Mouse (Mus musculus) midbrain, postnatal 0 days (tissue): Measurements from ENCODE around the gene Zfp692. TPM values are rescaled to one million over a fixed set of nuclear protein-coding genes. Genes with fewer than 3 reads are reported as not detected.
"Not testable (repeated sequence)": the region's sequence is repeated elsewhere in the genome, so short reads cannot be mapped to it uniquely, and the experiment has no call there.

Experiments used
- ATAC-seq: fragments of 200-750 bp; cut with Nextera tagmentation; 2 replicates; pipeline ENCODE4 v1.8.0; 2017; ENCODE audit warnings: moderate number of reproducible peaks, mild to moderate bottlenecking, moderate TSS enrichment, moderate library complexity; ENCODE audit not compliant: low FRiP score
- DNase-seq: peaks from one replicate; pipeline ENCODE4 v3.0.0-alpha.2; 2015; ENCODE audit warnings: low spot score
- H3K27ac ChIP-seq: fragments of 300-500 bp; sonication (generic); 2 replicates; pipeline ENCODE4 v1.5.1; 2014; ENCODE audit warnings: low read depth, mild to moderate bottlenecking, low read length, mixed read lengths
- H3K27me3 ChIP-seq: fragments of 300-500 bp; sonication (generic); 2 replicates; pipeline ENCODE4 v1.6.1; 2014; ENCODE audit warnings: low read length, control low read depth, mixed read lengths; ENCODE audit not compliant: insufficient read depth
- H3K36me3 ChIP-seq: fragments of 300-500 bp; sonication (generic); 2 replicates; pipeline ENCODE4 v1.6.1; 2014; ENCODE audit warnings: low read length, control low read depth, mixed read lengths; ENCODE audit not compliant: insufficient read depth
- H3K4me1 ChIP-seq: fragments of 300-500 bp; sonication (generic); 2 replicates; pipeline ENCODE4 v1.6.1; 2014; ENCODE audit warnings: mild to moderate bottlenecking, control low read depth, antibody characterized with exemption, low read length, mixed read lengths; ENCODE audit not compliant: insufficient read depth
- H3K4me2 ChIP-seq: fragments of 300-500 bp; sonication (generic); 2 replicates; pipeline ENCODE4 v1.6.1; 2014; ENCODE audit warnings: low read depth, mild to moderate bottlenecking, low read length, mixed read lengths; ENCODE audit not compliant: poor library complexity, severe bottlenecking
- H3K4me3 ChIP-seq: fragments of 300-500 bp; sonication (generic); 2 replicates; pipeline ENCODE4 v1.5.1; 2014; ENCODE audit warnings: low read depth, mild to moderate bottlenecking, low read length, moderate library complexity
- H3K9ac ChIP-seq: fragments of 300-500 bp; sonication (generic); replicated peaks from 2 replicates; pipeline ENCODE4 v1.6.1; 2014; ENCODE audit warnings: mild to moderate bottlenecking, low read length, moderate library complexity, mixed read lengths; ENCODE audit not compliant: poor library complexity, severe bottlenecking
- H3K9me3 ChIP-seq: fragments of 300-500 bp; sonication (generic); 2 replicates; pipeline ENCODE4 v1.6.1; 2016; ENCODE audit warnings: low read length, control low read depth
- CTCF ChIP-seq: IDR thresholded peaks from 2 replicates; pipeline ENCODE4 v1.5.1; 2016; ENCODE audit warnings: antibody characterized with exemption, mild to moderate bottlenecking
- WGBS: fragments of 180-500 bp; shearing (Covaris S2); extraction: QIAGEN DNeasy Blood & Tissue Kit; methylation state at CpG from one replicate; pipeline ENCODE4 v1.1.7; 2014; 5-methylcytosine and 5-hydroxymethylcytosine counted together
- polyA plus RNA-seq: library from polyadenylated mRNA; unstranded; fragments of >200 nt; fragmentation: Nextera tagmentation; extraction: Ambion mirVana; gene quantifications from 2 replicates; pipeline ENCODE4 v1.2.1, GENCODE M21; 2015
- total RNA-seq: library from RNA; depleted of rRNA; stranded (reverse); fragments of >200 nt; gene quantifications from 2 replicates; pipeline ENCODE4 v1.2.3, GENCODE M21; 2014

Gene Zfp692
- total and polyA plus RNA-seq, 2 experiments from 2014 or later = 22.6 to 26.0 TPM

- Histone ChIP-seq H3K27me3 (no peaks in the 10 kb centered on the region), H3K27ac (peak overlapping the region; percentile 79), H3K4me2 (peak overlapping the region; percentile 55), H3K36me3 (no peaks in the 10 kb centered on the region), H3K4me3 (peak overlapping the region; percentile 63), H3K4me1 (no peaks in the 10 kb centered on the region), H3K9ac (peak overlapping the region; percentile 55), H3K9me3 (no peaks in the 10 kb centered on the region)
- WGBS = under 1% methylated on average over 36 of the region's 36 CpGs
- peak; percentile 93 for ATAC-seq
- DNase-seq = peak; percentile 98
- peak; percentile 94 for TF ChIP-seq CTCF
Observed at GRCm38 (mm10) chr11:58301837-58302754, 4.8 kb upstream of the Zfp692 start.

- no peak for TF ChIP-seq CTCF
- Histone ChIP-seq H3K27me3 (no peaks in the 10 kb centered on the region), H3K4me3 (peak overlapping the region; percentile 63), H3K9ac (peak overlapping the region; percentile 55), H3K27ac (peak overlapping the region; percentile 79), H3K9me3 (no peaks in the 10 kb centered on the region), H3K4me2 (peak overlapping the region; percentile 55), H3K36me3 (no peaks in the 10 kb centered on the region), H3K4me1 (peaks cover 5% of the 10 kb centered on the region; the same call in 1 of the 2 replicates)
- DNase-seq (no peak), ATAC-seq (peak; percentile 15)
- WGBS = under 1% methylated on average over 26 of the region's 26 CpGs
Observed at GRCm38 (mm10) chr11:58302774-58303445, 4.0 kb upstream of the Zfp692 start.

- peak; percentile 17 for DNase-seq
- no peak for TF ChIP-seq CTCF
- peak overlapping the region; percentile 63 for H3K4me3 ChIP-seq
- WGBS = 7% methylated on average over 7 of the region's 7 CpGs
- peak overlapping the region; percentile 55 for H3K4me2 ChIP-seq
- peaks cover 9% of the 10 kb centered on the region; the same call in 1 of the 2 replicates for H3K4me1 ChIP-seq
- ATAC-seq = no peak
- H3K27ac ChIP-seq = no peak overlapping the region
- H3K36me3 ChIP-seq = peaks cover under 1% of the 10 kb centered on the region; the same call in 1 of the 2 replicates
- no peaks in the 10 kb centered on the region; the same call in 1 of the 2 replicates for H3K27me3 ChIP-seq
- no peak overlapping the region for H3K9ac ChIP-seq
- no peaks in the 10 kb centered on the region for H3K9me3 ChIP-seq
Observed at GRCm38 (mm10) chr11:58303594-58303993, 3.3 kb upstream of the Zfp692 start.

- H3K4me3 ChIP-seq, DNase-seq, ATAC-seq, H3K27me3 ChIP-seq, H3K9ac ChIP-seq, H3K27ac ChIP-seq, H3K4me2 ChIP-seq, H3K4me1 ChIP-seq, H3K9me3 ChIP-seq, H3K36me3 ChIP-seq: not testable (repeated sequence)
- 98% methylated on average over 8 of the region's 8 CpGs for WGBS
Observed at GRCm38 (mm10) chr11:58305299-58305698, 1.6 kb upstream of the Zfp692 start.

- H3K4me3 ChIP-seq = peak overlapping the region; percentile 31
- DNase-seq (peak; percentile 24), ATAC-seq (peak; percentile 45)
- no peaks in the 10 kb centered on the region for H3K9me3 ChIP-seq
- H3K4me2 ChIP-seq = peak overlapping the region; percentile 56
- H3K4me1 ChIP-seq = peaks cover 9% of the 10 kb centered on the region; the same call in 1 of the 2 replicates
- under 1% methylated on average over 42 of the region's 42 CpGs for WGBS
- H3K27ac ChIP-seq = peak overlapping the region; percentile 67
- no peak; the same call in 1 of the 2 replicates for TF ChIP-seq CTCF
- H3K27me3 ChIP-seq = peaks cover 2% of the 10 kb centered on the region; the same call in 1 of the 2 replicates
- H3K36me3 ChIP-seq = peaks cover 7% of the 10 kb centered on the region; the same call in 1 of the 2 replicates
- H3K9ac ChIP-seq = peak overlapping the region; percentile 33
Observed at GRCm38 (mm10) chr11:58307411-58308080, 677 bp downstream of the Zfp692 start.
